Mouse (Mus musculus): Measurements from ENCODE around the gene Reln.
A peak's percentile ranks its signal among the peaks of the same experiment; 100 is the strongest.

The Reln gene

DNA sequence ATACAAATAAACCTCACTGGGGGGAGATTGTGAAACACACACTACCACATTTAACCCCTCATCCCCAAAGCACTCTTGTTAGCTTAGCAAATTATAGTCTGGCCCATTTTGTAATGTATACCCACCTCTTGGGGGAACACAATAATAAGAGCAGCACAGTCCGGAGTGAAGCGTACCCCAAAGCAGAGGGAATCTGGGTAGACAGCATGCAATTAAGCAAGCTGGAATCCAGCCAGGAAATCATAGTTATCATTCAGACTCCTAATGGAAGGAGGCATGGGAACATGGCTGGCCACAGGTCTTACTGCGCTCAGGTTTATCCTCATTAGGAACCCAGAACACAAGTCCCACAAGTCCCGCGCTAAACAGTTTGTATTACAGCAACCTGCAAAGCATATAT is 249.5 kb downstream of the Reln start:
- DNase-seq, result no peak

DNA sequence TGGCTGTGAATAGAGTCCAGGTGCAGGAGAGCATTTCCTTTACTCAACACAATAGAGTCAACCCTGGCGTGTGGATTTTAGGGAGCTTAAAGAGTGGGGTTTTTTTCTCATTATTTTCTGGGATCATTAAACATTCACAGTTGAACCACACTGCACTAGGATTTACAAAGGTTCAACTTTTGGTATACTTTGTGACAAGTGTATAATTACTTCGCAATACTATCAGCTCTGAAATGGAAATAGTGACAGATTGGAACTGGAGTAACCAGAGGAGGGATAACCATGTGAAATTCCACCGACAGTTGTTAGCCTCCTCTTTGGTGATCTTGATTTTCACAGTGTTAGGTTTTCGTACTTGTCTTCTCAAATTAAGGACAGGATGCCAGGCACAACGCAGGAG is 250.5 kb downstream of the Reln start:
- no peak for DNase-seq

DNA sequence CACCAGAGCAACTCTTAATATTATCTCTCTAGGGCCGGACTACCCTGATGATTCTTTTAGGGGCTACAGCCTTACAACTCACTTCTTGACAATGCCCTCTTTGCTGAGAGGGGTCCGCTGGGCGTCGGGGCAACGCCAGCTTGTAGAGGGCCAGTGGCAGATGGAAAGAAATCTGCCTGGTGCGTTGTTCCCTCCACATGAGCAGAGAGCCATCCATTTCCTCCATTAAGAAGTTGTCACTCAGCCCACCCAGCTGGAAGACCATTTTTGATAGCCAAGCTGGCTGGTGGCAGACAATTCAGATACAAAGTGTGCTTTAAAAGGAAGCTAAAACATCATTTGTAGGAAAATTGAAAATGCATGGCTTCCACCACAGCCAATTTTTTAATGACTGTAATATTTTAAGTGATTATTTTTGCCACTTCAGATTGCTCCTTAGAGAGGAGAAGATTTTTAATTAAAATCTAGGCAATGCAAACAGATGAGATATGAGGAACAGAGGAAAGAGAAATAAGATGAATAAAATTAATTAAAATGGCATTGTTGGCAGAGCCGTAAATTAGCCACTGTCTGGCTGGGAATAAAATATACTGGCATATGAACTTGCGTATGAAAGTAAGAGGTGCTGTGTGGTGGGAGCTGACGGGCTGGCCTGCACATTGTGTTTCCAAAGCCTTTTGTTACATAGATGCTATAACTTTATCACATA is 251.2 kb downstream of the Reln start:
- DNase-seq, result no peak

DNA sequence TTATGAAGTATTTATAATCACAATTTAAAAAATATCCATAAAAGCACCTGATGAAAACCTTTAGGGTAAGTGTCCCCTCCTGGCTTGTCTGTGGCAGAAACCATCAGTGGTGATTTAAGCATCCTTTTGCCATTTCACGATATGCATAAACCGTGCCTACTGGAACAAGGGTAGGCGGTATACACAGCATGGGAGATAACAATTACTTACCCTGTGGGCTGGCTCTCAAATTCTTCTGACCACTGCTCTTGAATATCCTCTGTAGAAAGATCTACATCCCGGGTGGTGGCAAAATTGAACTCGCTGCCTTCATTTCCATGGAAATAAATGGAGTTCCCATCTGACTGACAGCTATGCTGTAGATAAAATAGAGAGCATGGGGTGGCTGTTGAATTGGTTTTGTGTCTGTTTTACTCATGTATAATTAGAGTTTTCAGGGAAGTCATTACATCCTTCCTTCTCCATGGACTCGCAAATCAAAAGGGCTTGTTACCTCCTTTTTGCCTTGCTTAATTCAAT is 264.0 kb downstream of the Reln start:
- no peak for DNase-seq

DNA sequence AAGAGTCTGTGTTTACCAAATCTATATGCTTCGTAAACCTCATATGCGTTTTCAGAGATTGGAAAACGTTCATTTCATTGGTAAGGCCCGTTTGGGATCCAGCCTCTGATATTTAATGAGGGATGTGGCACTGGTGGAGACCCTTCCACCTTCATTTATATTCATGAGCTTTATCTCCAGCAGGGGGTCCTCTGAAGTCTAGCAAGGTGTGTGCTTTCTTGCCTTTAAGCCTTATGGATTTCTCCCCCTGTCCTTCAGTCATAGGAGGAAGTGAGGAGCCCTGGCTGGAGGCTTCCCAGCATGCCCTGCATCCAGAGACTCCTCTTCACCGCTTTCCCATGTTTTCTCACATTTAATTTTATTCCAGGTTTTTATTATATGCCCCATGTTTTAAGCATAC is 269.5 kb downstream of the Reln start:
- no peak for DNase-seq

DNA sequence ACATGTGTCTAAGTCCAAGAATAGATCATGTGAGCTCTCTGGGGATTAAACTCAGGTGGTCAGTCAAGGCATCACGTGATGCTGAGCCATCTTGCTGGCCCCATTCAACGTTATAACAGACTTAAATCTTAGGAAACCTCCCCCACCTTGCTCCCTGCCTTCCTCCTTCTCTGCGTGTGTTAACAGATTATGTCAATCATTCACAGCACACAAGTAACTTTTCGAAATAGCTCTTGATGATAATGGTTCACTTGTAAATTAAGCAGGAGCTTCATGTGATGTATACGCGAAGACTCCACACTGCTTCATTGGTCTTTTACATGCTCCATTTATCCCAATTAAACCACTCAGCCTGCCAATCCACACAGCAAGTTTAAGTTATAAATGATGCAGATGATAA is 271.9 kb downstream of the Reln start:
- DNase-seq, result no peak

DNA sequence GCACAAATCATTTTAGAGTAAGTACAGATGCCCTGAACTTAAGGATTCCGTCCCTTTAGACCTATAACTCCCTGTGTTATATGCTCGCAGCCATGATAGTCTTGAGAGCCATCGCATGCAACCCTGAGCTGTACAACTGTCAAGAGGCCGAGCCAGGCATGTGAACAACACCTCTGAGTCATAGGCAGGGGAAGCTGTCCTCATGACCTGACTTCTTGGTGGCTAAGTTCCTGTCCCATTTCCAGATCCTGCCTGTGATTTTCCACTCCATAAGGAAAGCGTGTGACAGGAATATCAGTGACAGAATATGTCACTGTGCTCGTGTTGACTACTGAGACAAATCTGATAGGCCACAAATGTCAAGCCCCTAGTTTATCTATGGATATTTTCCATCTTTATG is 285.3 kb downstream of the Reln start:
- DNase-seq, result no peak

DNA sequence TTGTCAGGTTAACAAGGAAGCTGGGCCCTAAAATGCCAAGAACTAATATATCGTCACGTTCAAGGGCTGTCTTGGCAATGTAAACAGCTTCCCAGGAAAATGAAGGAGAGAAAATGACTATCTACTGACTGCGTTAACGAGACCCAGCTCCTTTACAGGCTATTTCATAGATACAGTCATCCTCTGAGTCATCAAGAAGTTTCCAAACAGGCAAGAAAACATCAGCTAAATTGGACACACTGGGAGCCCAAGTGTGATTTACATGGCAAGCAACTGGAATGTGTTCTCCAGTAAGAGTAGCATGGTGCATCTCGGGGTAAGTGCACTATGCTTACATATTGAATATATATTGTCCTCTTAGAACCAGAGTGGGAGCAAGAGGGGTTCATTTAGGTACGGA is 302.7 kb downstream of the Reln start:
- no peak for DNase-seq

DNA sequence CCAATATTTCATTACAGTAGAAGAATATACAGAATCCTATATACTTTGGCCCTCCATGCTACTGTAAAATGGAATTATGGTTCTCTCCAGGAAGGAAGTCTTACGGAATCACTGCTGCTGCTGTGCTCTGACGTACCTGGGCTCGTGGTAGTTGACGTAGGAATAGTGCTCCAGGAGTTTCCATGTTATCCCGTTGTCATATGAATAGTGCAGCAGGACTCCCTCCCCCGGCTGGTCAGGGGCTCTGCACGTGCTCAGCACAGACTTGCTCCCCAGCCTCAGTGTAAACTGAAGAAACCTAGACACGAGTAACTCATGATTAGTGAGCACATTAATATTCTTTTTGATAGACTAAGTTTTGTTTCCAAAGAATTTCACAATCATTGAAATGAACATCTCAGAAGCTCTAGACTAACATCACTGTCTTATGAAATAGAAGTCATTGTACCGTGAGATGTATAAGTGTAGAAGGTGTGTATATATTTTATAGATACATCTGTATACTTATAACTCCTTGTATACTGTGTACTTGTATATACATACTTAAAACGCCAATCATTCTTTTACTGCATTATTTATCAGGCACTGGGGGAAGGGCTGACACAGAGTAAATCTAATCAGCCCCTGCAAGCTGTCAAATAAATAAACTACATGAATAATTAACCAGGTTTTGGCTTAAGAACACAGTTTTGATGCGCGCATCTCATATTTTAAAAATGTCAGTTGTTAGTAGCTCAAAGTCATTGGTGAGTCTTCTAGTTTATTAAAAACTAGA is 304.9 kb downstream of the Reln start:
- no peak for DNase-seq

DNA sequence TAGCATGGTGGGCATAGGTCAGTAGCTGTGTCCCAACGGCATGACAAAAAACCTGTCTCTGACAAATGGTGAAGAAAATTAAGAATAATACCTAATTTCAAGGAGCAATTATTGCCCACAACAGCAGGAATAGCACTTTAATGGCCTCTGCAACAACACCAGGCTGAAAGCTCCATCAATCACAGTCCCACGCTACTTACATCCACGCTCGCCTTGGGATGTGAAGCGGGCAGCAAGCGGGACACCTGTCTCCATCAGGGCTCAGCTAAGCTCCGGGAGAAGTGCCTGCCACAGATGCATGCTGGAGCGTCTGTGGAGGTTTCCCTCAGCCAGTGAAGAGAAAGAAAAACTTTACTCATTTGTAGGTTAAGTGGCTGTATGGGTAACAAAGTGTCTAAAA is 309.3 kb downstream of the Reln start:
- DNase-seq, result no peak

DNA sequence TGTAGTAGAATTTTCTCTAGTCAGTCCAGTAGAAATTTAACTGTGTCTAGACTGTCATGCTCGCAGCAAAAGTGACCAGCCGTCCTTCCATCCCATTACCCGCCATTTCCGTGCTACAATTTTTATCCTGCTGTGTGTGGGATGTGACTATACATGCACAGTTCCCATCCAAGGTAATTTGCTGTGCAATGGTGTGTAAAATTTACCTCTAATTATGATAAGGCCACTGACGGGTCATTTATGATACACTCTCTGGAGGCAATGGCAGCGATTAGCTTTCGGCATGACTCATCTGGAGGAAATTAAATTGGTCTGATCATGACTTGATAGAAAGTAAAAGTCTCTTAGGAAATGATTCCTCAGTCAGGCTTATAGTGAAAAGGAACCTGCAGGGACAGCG is 311.5 kb downstream of the Reln start:
- DNase-seq, result no peak

DNA sequence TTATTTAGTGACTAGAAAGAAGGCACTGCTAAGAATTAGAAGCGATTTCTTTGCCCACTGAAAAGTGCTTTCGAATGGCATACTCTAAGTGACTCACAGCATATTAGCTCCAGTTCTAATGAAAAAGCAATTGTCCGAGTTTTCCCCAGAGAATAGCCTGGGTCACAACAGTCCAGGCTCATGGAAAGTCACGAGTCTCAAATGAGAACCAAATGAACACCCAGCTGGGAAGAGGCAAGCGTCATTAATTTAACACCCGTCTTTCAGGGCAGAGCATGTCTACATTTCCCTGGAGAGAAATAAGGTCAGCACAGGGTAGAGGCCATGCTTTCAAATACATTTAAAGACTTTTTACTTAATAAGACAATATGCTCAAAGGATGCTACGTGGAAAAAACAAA is 312.8 kb downstream of the Reln start:
- no peak for DNase-seq

DNA sequence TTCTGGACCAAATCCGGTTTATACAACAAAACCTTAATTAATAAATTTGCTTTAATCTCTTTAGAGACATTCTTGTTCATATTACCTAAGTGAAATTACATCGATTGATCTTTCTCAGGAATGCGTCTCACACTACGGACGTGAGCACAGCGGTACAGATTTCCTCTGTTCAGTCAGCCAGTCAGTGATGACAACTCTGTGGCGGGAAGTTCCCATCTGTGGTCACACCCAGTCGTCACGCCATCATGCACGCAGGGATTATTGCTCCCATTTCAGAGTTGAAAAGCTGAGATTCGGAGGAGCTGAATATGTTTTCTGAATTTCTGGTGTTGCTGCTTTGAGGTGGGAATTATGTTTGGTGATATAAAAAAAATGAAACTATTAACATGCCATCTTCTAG is 316.1 kb downstream of the Reln start:
- DNase-seq, result no peak

DNA sequence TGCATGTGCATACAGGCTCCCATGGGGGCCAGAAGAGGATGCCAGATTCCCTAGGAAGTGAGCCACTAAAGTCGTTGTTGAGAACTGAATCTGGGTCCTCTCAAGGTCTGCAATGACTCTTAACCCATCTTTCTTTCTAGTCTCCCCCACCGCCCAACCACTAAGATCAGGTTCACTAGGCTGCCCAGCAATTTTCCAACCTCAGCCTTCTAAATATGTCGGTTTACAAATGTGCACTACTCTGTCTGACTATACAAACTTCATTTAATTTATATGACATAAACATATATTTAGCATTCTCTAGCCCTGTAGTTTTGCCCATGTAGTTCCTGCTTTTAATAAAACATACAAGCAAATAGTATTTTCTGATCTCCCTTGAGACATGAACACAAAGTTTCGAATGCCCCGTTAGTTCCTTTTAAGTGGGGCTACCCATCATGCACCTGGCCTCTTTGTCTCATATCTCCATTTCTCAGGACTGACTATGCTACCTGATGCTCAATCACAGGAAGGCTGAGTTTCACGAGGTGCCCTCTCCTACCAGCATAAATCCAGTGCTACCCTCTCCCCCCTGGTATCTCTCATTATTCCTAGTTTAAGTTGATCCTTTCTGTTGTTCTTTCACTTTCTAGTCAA is 317.1 kb downstream of the Reln start:
- DNase-seq, result no peak

DNA sequence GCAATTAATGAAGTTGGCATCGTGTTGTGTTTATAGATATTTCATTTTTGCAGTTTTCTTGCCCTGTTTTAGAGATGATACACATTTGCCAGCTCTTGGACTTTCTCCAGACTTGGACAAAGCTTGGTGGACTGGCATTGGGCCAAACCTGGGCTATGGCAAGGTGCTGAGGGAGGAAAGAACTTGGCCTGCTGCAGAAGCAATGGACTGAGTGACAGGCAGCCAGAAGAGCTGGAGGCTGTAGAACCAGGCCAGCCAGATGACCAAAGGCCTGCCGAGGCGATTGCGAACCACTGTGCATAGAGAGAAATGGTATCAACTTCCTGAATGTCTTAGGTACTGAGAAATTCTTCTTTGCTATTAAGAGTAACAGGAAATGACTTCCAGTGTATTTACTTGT is 318.8 kb downstream of the Reln start:
- DNase-seq, result no peak

DNA sequence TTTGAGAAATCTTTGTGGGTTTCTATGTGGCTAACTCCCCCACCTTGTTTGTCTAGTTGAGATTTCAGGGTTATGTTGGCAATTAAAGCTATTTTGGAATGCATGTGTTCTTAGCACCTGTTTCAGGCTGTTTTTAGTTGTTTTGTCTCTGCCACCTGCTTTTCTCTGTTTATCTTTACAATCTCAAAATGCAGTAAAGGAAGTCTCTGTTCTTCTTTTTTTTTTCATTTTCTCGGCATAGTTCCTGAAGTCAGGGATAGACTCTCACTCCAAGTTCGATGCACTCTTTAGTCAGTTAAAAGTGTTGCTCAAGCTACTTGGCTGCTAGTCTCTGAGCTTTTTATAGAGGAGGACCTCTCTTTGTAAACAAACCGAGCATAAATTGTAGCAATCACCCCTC is 320.4 kb downstream of the Reln start:
- DNase-seq, result no peak

DNA sequence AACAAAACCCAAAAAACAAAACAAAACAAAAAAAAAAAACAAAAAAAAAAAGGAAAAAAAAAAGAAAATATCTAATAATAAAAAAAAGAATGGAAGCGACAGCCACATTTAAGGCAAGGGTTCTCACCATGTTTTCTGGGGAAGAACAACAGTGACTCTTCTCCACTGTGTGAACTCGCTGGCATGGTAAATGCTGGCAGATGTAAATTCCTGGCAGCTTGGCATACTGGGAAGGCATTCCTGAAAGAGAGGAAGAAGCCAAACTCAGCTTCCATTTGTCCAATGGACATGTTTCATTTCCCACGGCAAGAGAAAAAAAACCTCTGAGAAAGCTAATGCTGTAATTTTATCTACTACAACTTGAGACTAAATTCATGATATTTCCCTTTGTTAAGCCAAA is 326.6 kb downstream of the Reln start:
- no peak for DNase-seq

DNA sequence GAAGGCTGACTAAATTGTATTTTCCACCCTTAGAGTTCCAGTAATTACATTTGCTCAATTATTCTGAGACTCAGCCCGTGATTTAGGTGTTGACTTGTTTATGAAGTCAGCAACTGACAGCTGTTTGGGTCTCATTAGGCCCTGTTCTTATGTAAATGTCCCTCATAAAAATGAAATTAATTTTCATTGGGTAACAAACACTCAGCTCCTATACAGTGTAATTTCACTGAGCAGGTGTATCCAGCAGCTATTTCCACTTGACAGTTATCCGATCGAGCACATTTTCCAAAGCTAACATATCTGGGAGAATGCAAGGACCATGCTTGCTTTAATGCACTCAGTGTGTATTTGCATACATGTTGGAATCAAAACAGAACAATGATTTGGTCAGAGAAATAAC is 330.0 kb downstream of the Reln start:
- DNase-seq, result no peak

DNA sequence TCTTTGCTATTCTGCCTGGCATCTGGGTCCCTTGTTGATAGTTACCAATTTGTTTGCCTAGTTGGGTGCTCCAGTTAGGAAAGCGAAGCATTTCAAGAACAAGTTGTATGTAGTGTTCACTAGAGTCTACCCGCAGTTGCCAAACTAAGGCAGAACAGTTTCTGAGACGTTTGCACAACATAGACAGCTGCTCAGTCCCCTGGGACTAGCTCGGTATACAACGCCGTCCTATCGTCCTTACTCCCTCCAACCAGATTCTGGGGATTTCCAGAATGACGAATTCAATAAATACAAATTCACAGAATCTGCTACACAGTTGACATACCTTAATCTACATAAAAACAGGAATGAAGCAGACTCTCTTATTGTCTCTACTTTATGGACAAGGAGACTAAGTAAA is 335.4 kb downstream of the Reln start:
- no peak for DNase-seq

DNA sequence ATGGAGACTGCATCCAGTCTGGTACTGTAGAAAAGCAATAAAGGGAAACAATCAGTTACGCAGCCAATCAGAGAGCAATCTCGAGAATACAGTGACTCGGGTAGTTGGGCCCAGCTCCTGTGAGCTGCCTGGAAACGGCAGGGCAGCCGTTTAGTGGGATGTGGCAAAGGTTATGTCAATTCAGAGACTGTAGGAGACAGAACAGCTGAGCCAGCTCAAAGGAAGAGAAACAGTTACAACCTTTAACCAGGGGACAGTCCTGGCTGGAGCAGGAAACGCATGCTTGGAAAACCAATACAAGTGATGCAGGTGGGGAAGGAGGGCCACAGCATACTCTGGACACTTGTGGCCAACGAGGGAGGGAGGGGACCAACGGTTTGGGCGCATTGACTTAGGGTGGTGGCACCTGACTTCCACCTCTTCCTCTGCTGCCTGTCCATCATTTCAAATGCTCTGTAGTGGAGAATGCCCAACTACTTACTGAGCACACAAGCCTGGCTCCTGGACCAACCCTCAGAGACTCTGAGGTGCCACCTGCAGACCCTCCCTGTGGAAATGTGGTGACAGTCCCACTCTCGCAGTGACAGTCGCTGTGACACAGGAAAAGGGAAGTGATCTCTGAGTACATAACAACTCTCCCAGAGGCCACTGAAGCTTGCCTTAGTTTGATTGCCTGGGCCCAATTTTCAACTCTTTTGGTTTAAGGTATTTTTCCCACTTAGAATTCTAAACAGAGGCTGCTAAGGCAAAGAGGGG is 337.0 kb downstream of the Reln start:
- DNase-seq, result no peak

DNA sequence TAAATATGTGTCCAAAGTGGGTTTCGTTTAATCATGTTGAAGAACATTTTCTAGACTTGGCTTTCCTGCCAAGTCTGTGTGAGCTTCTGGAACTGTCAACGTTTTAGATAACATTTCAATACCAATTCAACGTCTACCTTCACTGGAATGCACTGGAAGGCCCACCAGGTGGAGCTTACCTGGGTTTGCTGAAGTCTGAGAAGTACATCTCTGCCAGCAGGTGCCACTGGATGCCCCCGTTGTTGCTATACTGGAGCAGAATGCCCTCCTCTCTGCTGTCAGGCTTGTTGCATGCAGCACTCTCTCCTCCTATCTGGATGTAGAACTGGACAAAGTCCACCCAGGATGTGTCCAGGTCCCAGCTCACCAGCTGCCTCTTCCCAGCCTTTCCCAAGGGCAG is 340.6 kb downstream of the Reln start:
- DNase-seq, result no peak

DNA sequence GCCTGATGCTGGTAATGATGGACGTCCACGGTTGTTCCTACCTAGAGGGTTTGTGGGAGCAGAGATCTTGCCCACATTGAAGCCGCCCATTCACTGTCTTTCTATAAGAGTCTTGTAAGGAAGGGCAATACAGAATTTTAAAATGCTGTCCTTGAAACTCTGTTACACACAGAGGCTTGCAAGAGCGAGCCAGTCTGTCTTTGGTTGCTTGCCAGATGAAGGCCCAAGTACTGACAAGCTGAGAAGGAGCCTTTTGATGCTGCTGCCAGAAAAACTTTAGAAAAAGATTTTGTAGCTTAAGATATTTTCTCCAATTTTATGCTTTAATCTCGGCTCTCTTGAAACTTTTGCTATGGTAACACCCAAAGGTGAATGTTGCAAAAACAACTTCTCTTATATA is 356.8 kb downstream of the Reln start:
- no peak for DNase-seq

DNA sequence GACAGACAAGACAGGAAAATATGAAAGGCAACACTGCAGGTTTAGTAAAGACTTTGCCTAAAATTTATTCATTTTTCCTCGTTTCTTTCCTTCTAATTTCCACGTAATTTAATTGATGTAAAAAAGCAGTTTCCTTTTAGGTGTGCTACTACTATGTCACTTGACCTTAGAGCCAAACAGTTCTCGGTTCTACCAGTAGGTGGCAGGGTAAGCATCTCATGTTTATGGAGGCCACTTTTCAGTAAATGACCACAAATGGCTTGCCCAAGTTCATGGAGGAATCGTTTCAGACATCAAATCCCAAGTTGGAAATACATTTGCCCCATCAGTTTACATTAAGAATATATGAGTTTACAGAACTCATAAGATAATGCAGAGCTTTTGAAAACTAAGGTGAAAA is 358.2 kb downstream of the Reln start:
- peak in 1 of 2 experiments; percentile 5 for DNase-seq
